Mouse (Mus musculus) CH12.LX (cell line): Measurements from ENCODE around the gene Gm49383. TPM values are rescaled to one million over a fixed set of nuclear protein-coding genes. Genes with fewer than 3 reads are reported as not detected.

ENCODE experiments used
- DNase-seq: peaks from one replicate; pipeline ENCODE4 v3.0.0-alpha.2; 2013; ENCODE audit errors: extremely low read depth
- H3K27ac ChIP-seq: 2 replicates; pipeline ENCODE4 v1.5.1; 2012; ENCODE audit warnings: low read depth, mild to moderate bottlenecking, control low read depth, moderate library complexity; ENCODE audit not compliant: insufficient read depth
- H3K27me3 ChIP-seq: replicated peaks from 2 replicates; pipeline ENCODE3; 2012; ENCODE audit warnings: inconsistent platforms
- H3K36me3 ChIP-seq, 2 experiments: replicated peaks in 1 of 2; 2 replicates each; pipeline versions ENCODE3 to v1.6.1; 2012; ENCODE audit warnings: inconsistent platforms in 1 of 2, low read length in 1 of 2, mild to moderate bottlenecking in 1 of 2, mixed read lengths in 1 of 2, moderate library complexity in 1 of 2; ENCODE audit not compliant: control insufficient read depth in 1 of 2, insufficient read depth in 1 of 2
- H3K4me1 ChIP-seq, 2 experiments: 2 replicates each; pipeline ENCODE4 v1.6.1; 2012; ENCODE audit warnings: inconsistent platforms in 1 of 2, moderate library complexity in 1 of 2; ENCODE audit not compliant: insufficient read depth in 2 of 2, control insufficient read depth in 1 of 2
- H3K4me2 ChIP-seq: 2 replicates; pipeline ENCODE4 v1.6.1; 2012; ENCODE audit warnings: low read depth, mild to moderate bottlenecking, control low read depth; ENCODE audit not compliant: poor library complexity, insufficient read depth, severe bottlenecking
- H3K4me3 ChIP-seq, 3 experiments: fragments of 150-350 bp in 1 of 3; sonication (generic) in 1 of 3; replicated peaks in 1 of 3; 2 replicates each; pipeline versions ENCODE3 to v1.5.1; 2011 to 2012; ENCODE audit warnings: low read depth in 2 of 3, low read length in 2 of 3, mild to moderate bottlenecking in 2 of 3, moderate library complexity in 2 of 3, control low read depth in 1 of 3, improper control_type of control experiment in 1 of 3, inconsistent platforms in 1 of 3, mixed read lengths in 1 of 3; ENCODE audit not compliant: poor library complexity in 1 of 3
- H3K79me2 ChIP-seq: replicated peaks from 2 replicates; pipeline ENCODE4 v1.6.1; 2012; ENCODE audit warnings: mild to moderate bottlenecking, moderate library complexity; ENCODE audit not compliant: control insufficient read depth, poor library complexity, insufficient read depth, severe bottlenecking; ENCODE audit errors: extremely low read depth
- H3K9ac ChIP-seq: 2 replicates; pipeline ENCODE4 v1.6.1; 2012; ENCODE audit warnings: low read depth, mild to moderate bottlenecking, control low read depth, moderate library complexity; ENCODE audit not compliant: insufficient read depth
- H3K9me3 ChIP-seq: replicated peaks from 2 replicates; pipeline ENCODE3; 2012; ENCODE audit warnings: low read length, inconsistent platforms, mixed read lengths
- BHLHE40 ChIP-seq: IDR thresholded peaks from 2 replicates; pipeline ENCODE4 v1.6.1; 2011; ENCODE audit warnings: mild to moderate bottlenecking, low read depth, low read length, improper control_type of control experiment
- CHD1 ChIP-seq: IDR thresholded peaks from 2 replicates; pipeline ENCODE4 v1.6.1; 2012; ENCODE audit warnings: low read depth, low read length, improper control_type of control experiment, inconsistent platforms
- CHD2 ChIP-seq: IDR thresholded peaks from 2 replicates; pipeline ENCODE4 v1.6.1; 2011; ENCODE audit warnings: low read length, improper control_type of control experiment
- CTCF ChIP-seq, 2 experiments: IDR thresholded peaks in 1 of 2; conservative IDR thresholded peaks in 1 of 2; 2 replicates each; pipeline ENCODE4 v1.5.1; 2011 to 2012; ENCODE audit warnings: low read depth in 2 of 2, low read length in 2 of 2, improper control_type of control experiment in 1 of 2, inconsistent platforms in 1 of 2, mild to moderate bottlenecking in 1 of 2, moderate library complexity in 1 of 2
- E2F4 ChIP-seq: IDR thresholded peaks from 2 replicates; pipeline ENCODE4 v1.6.1; 2011; ENCODE audit warnings: low read depth, low read length, improper control_type of control experiment; ENCODE audit not compliant: insufficient replicate concordance
- ELF1 ChIP-seq: IDR thresholded peaks from 2 replicates; pipeline ENCODE4 v1.6.1; 2014; ENCODE audit warnings: low read depth, mild to moderate bottlenecking, inconsistent platforms, low read length, improper control_type of control experiment
- EP300 ChIP-seq: IDR thresholded peaks from 2 replicates; pipeline ENCODE4 v1.6.1; 2011; ENCODE audit warnings: low read length, improper control_type of control experiment
- ETS1 ChIP-seq: conservative IDR thresholded peaks from 2 replicates; pipeline ENCODE4 v1.6.1; 2012; ENCODE audit warnings: low read depth, mild to moderate bottlenecking, inconsistent platforms, low read length, improper control_type of control experiment, moderate library complexity
- GABPA ChIP-seq: IDR thresholded peaks from 2 replicates; pipeline ENCODE4 v1.6.1; 2012; ENCODE audit warnings: low read depth, low read length, improper control_type of control experiment, inconsistent platforms; ENCODE audit not compliant: insufficient replicate concordance
- HCFC1 ChIP-seq: IDR thresholded peaks from 2 replicates; pipeline ENCODE4 v1.6.1; 2012; ENCODE audit warnings: low read depth, mild to moderate bottlenecking, inconsistent platforms, low read length, improper control_type of control experiment
- IRF4 ChIP-seq: IDR thresholded peaks from 2 replicates; pipeline ENCODE4 v1.6.1; 2014; ENCODE audit warnings: low read depth, mild to moderate bottlenecking, inconsistent platforms, low read length, improper control_type of control experiment
- JUN ChIP-seq: IDR thresholded peaks from 2 replicates; pipeline ENCODE4 v1.6.1; 2011; ENCODE audit warnings: low read depth, mild to moderate bottlenecking, low read length, improper control_type of control experiment, moderate library complexity; ENCODE audit not compliant: insufficient read depth
- JUND ChIP-seq: conservative IDR thresholded peaks from 2 replicates; pipeline ENCODE4 v1.6.1; 2011; ENCODE audit warnings: low read depth, low read length, improper control_type of control experiment
- KAT2A ChIP-seq: IDR thresholded peaks from 2 replicates; pipeline ENCODE4 v1.6.1; 2012; ENCODE audit warnings: low read length, improper control_type of control experiment, inconsistent platforms; ENCODE audit not compliant: insufficient replicate concordance
- MAFK ChIP-seq: IDR thresholded peaks from 2 replicates; pipeline ENCODE4 v1.6.1; 2011; ENCODE audit warnings: low read length, improper control_type of control experiment; ENCODE audit not compliant: insufficient replicate concordance
- MAX ChIP-seq: IDR thresholded peaks from 2 replicates; pipeline ENCODE4 v1.6.1; 2011; ENCODE audit warnings: low read length, improper control_type of control experiment
- MAZ ChIP-seq: IDR thresholded peaks from 2 replicates; pipeline ENCODE4 v1.6.1; 2012; ENCODE audit warnings: low read depth, mild to moderate bottlenecking, inconsistent platforms, low read length, improper control_type of control experiment, moderate library complexity
- MEF2A ChIP-seq: IDR thresholded peaks from 2 replicates; pipeline ENCODE4 v1.6.1; 2014; ENCODE audit warnings: low read depth, mild to moderate bottlenecking, inconsistent platforms, low read length, improper control_type of control experiment, borderline replicate concordance
- MXI1 ChIP-seq: IDR thresholded peaks from 2 replicates; pipeline ENCODE4 v1.6.1; 2011; ENCODE audit warnings: mild to moderate bottlenecking, low read depth, low read length, improper control_type of control experiment
- MYC ChIP-seq: IDR thresholded peaks from 2 replicates; pipeline ENCODE4 v1.6.1; 2011; ENCODE audit warnings: low read depth, mild to moderate bottlenecking, improper control_type of control experiment, low read length
- NELFE ChIP-seq: IDR thresholded peaks from 2 replicates; pipeline ENCODE4 v1.6.1; 2011; ENCODE audit warnings: low read depth, low read length, improper control_type of control experiment
- NRF1 ChIP-seq: IDR thresholded peaks from 2 replicates; pipeline ENCODE4 v1.6.1; 2014; ENCODE audit warnings: low read depth, mild to moderate bottlenecking, inconsistent platforms, low read length, improper control_type of control experiment, moderate library complexity
- PAX5 ChIP-seq: IDR thresholded peaks from 2 replicates; pipeline ENCODE4 v1.6.1; 2012; ENCODE audit warnings: low read length, inconsistent platforms, mixed read lengths
- POLR2A ChIP-seq: IDR thresholded peaks from 2 replicates; pipeline ENCODE4 v1.6.1; 2011; ENCODE audit warnings: low read depth, mild to moderate bottlenecking, improper control_type of control experiment, low read length
- POLR2AphosphoS2 ChIP-seq: IDR thresholded peaks from 2 replicates; pipeline ENCODE4 v1.6.1; 2011; ENCODE audit warnings: low read depth, low read length, improper control_type of control experiment
- RAD21 ChIP-seq: IDR thresholded peaks from 2 replicates; pipeline ENCODE4 v1.6.1; 2011; ENCODE audit warnings: low read depth, mild to moderate bottlenecking, low read length, improper control_type of control experiment, moderate library complexity
- RCOR1 ChIP-seq: conservative IDR thresholded peaks from 2 replicates; pipeline ENCODE4 v1.6.1; 2012; ENCODE audit warnings: low read depth, mild to moderate bottlenecking, inconsistent platforms, low read length, improper control_type of control experiment
- SIN3A ChIP-seq: IDR thresholded peaks from 2 replicates; pipeline ENCODE4 v1.6.1; 2012; ENCODE audit warnings: low read length, improper control_type of control experiment, inconsistent platforms
- SMC3 ChIP-seq: IDR thresholded peaks from 2 replicates; pipeline ENCODE4 v1.6.1; 2011; ENCODE audit warnings: low read depth, low read length, improper control_type of control experiment
- TBP ChIP-seq: conservative IDR thresholded peaks from 2 replicates; pipeline ENCODE4 v1.6.1; 2011; ENCODE audit warnings: low read depth, low read length, improper control_type of control experiment
- TCF12 ChIP-seq: IDR thresholded peaks from 2 replicates; pipeline ENCODE4 v1.6.1; 2014; ENCODE audit warnings: low read depth, mild to moderate bottlenecking, inconsistent platforms, low read length, improper control_type of control experiment
- UBTF ChIP-seq: IDR thresholded peaks from 2 replicates; pipeline ENCODE4 v1.6.1; 2012; ENCODE audit warnings: low read depth, mild to moderate bottlenecking, inconsistent platforms, low read length, improper control_type of control experiment, moderate library complexity
- USF1 ChIP-seq: IDR thresholded peaks from 2 replicates; pipeline ENCODE4 v1.6.1; 2014; ENCODE audit warnings: low read depth, mild to moderate bottlenecking, inconsistent platforms, low read length, improper control_type of control experiment
- USF2 ChIP-seq: conservative IDR thresholded peaks from 2 replicates; pipeline ENCODE4 v1.6.1; 2011; ENCODE audit warnings: low read depth, low read length, improper control_type of control experiment
- ZC3H11A ChIP-seq: IDR thresholded peaks from 2 replicates; pipeline ENCODE4 v1.6.1; 2012; ENCODE audit warnings: low read depth, mild to moderate bottlenecking, inconsistent platforms, low read length, improper control_type of control experiment
- ZKSCAN1 ChIP-seq: IDR thresholded peaks from 2 replicates; pipeline ENCODE4 v1.6.1; 2012; ENCODE audit warnings: low read depth, inconsistent platforms, low read length, improper control_type of control experiment, borderline replicate concordance
- ZMIZ1 ChIP-seq: IDR thresholded peaks from 2 replicates; pipeline ENCODE4 v1.6.1; 2012; ENCODE audit warnings: low read depth, mild to moderate bottlenecking, inconsistent platforms, low read length, improper control_type of control experiment
- ZNF384 ChIP-seq: IDR thresholded peaks from 2 replicates; pipeline ENCODE4 v1.6.1; 2012; ENCODE audit warnings: low read depth, low read length, improper control_type of control experiment, inconsistent platforms
- dilution Hi-C: fragments of 300-500 bp; cut with MboI; formaldehyde crosslinking; loops from 2 replicates; pipeline ENCODE4 v1.14.3; 2020; ENCODE audit warnings: low sequenced_read_pairs; ENCODE audit not compliant: extremely low pct_unique_long_range_greater_than_20kb, extremely low pct_ligation_motif_present
- in situ Hi-C: fragments of 300-500 bp; cut with MboI; formaldehyde crosslinking; loops from 3 replicates; pipeline ENCODE4 v1.14.3; 2019; ENCODE audit warnings: low sequenced_read_pairs, low pct_ligation_motif_present, low pct_unique_long_range_greater_than_20kb, mixed read lengths
- polyA plus RNA-seq: library from polyadenylated mRNA; unstranded; fragments of >175 nt; gene quantifications from 2 replicates; pipeline ENCODE4 v1.2.1, GENCODE M21; 2012; ENCODE audit warnings: low read depth; ENCODE audit not compliant: insufficient read length
- total RNA-seq, 2 experiments: library from RNA; depleted of rRNA; stranded (reverse); fragments of 300-350 nt in 1 of 2; fragments of >200 nt in 1 of 2; gene quantifications; 2 replicates each; pipeline ENCODE4 v1.2.3; 2012 to 2014

The Gm49383 gene
- total and polyA plus RNA-seq, 3 experiments, result 19.1 to 52.1 (median 21.3) TPM

DNA sequence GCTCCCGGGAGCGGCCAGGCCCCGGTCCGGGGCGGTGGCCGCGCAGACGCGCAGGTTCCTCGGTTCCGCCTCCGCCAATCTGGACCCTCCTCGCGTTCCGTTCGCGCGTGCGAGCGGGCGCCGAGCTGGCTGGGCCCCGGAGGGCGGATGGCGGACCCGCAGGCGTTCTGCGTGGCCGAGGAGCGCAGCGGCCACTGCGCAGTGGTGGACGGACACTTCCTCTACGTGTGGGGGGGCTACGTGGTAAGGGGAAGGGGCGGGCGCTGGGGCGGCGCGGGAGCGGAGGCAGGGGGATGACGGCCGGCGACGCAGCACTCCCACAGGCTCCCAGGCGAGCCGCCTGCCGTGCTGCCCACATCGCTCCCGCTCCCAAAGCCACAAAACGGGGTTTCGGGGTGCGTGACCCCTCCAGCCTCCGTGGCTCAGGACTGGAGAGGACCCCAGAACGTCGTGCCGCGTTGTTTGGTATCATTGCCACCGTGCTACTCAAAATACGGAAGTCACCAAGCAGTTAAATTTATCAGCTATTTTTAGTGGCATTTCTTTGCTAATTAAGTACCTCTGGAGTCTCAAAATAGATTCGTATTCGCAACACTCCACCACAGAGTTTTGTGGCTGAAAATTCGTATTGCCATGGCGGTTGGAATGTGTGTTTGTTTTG lies 45.0 kb upstream of the Gm49383 start:
- Histone ChIP-seq H3K36me3 (no peaks in the 10 kb centered on the region), H3K79me2 (no peaks in the 10 kb centered on the region), H3K4me3 (peak overlapping the region; percentile 72 to 96 (median 80)), H3K27ac (peak overlapping the region; percentile 35), H3K9ac (peak overlapping the region; percentile 51), H3K4me1 (peaks cover 0 to 13% of the 10 kb centered on the region in 2 experiments; a peak in 2 of 4 replicates), H3K9me3 (no peaks in the 10 kb centered on the region), H3K27me3 (no peaks in the 10 kb centered on the region), H3K4me2 (peak overlapping the region; percentile 84; the same call in 1 of the 2 replicates)
- in situ Hi-C loops (no loop called here), dilution Hi-C loops (no loop called here)
- TF ChIP-seq ELF1, result peak; percentile 63; the same call in 1 of the 2 replicates
- TF ChIP-seq UBTF, result peak; percentile 89
- TF ChIP-seq JUN, result no peak
- TF ChIP-seq RCOR1, result no peak
- TF ChIP-seq POLR2A, result peak; percentile 81
- TF ChIP-seq TBP, result no peak
- TF ChIP-seq KAT2A, result 0 out of 2 replicates have a peak, but pooled peaks have one; percentile 5
- TF ChIP-seq CTCF (conservative IDR thresholded peaks at IDR 0.05 in 1 of 2, IDR thresholded peaks at IDR 0.05 in 1 of 2; ENCODE audit: low read depth in 2 of 2, low read length in 2 of 2), result no peak
- TF ChIP-seq USF2, result no peak
- peak; percentile 66; the same call in 1 of the 2 replicates for TF ChIP-seq NELFE
- TF ChIP-seq POLR2AphosphoS2, result peak; percentile 42; the same call in 1 of the 2 replicates
- peak; percentile 62 for TF ChIP-seq ZMIZ1
- 0 out of 2 replicates have a peak, but pooled peaks have one; percentile 10 for TF ChIP-seq CHD2
- no peak for TF ChIP-seq RAD21
- 0 out of 2 replicates have a peak, but pooled peaks have one; percentile 45 for TF ChIP-seq CHD1
- 0 out of 2 replicates have a peak, but pooled peaks have one; percentile 13 for TF ChIP-seq BHLHE40
- peak; percentile 68; the same call in 1 of the 2 replicates for TF ChIP-seq SIN3A
- TF ChIP-seq MYC, result 0 out of 2 replicates have a peak, but pooled peaks have one; percentile 15
- TF ChIP-seq JUND, result no peak
- no peak for TF ChIP-seq ZKSCAN1
- TF ChIP-seq HCFC1, result peak; percentile 50
- peak; percentile 78 for TF ChIP-seq NRF1
- TF ChIP-seq PAX5, result no peak
- TF ChIP-seq E2F4, result no peak
- TF ChIP-seq GABPA, result no peak
- no peak; the same call in 1 of the 2 replicates for TF ChIP-seq MXI1
- no peak for TF ChIP-seq SMC3
- no peak for TF ChIP-seq ZC3H11A
- no peak; the same call in 1 of the 2 replicates for TF ChIP-seq IRF4
- TF ChIP-seq USF1, result no peak
- TF ChIP-seq TCF12, result peak; percentile 68
- no peak for TF ChIP-seq ZNF384
- 0 out of 2 replicates have a peak, but pooled peaks have one; percentile 9 for TF ChIP-seq EP300
- no peak; the same call in 1 of the 2 replicates for TF ChIP-seq ETS1
- TF ChIP-seq MAZ, result 0 out of 2 replicates have a peak, but pooled peaks have one; percentile 42
- TF ChIP-seq MEF2A, result peak; percentile 37
- TF ChIP-seq MAX, result no peak; the same call in 1 of the 2 replicates
- no peak for TF ChIP-seq MAFK
- peak; percentile 43 for DNase-seq
